Mouse (Mus musculus): ENCODE results near the gene Spryd3.

GRCm38 (mm10) chr15:102097147-102097915 lies 38.7 kb downstream of the Spryd3 start:
- TF ChIP-seq CTCF (IDR thresholded peaks at IDR 0.05; ENCODE audit: control insufficient read depth, insufficient read depth, insufficient read length): no peak
- no peak for TF ChIP-seq USF1 (IDR thresholded peaks at IDR 0.05; ENCODE audit: low read depth)

Data from C2C12 (cell line).